Mouse (Mus musculus): Measurements from ENCODE around the gene Csrp3.

The Csrp3 gene

DNA sequence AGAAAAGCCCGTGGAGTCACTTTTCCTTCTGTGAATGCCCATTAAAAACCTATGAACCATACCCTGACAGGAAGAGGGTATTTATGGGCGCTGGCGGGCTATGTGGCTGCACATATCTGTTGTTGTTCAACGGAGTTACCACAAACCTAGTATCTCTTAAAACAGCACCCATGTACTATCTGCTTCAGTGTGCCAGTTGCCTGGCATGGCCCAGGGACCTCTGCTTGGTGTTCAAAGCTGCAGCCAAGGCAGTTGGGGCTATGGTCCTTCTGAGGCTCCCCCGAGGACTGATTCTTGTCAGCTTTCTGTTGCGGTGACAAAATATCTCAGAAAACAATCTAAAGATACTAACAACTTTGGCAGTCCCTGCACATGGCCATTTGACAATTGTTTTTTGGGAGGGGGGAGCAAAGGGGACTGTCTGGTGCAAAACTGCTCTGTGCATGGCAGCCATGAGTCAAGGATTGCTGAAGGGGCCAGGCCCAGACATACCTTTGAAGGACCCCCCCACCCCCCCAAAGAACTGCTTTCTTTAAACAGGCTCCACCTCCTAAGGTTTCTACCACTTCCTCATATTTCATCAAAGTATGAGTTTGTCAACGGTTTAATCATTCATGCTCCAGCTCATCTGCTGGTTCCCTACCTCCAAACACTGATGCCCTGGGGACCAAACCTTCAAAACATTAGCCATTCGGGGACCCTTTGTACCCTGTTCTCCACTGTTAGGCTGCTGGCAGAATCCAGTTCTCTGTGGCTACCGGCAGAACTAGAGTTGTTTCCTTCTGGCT, 17.0 kb upstream of the Csrp3 start:
- DNase-seq = no peak

DNA sequence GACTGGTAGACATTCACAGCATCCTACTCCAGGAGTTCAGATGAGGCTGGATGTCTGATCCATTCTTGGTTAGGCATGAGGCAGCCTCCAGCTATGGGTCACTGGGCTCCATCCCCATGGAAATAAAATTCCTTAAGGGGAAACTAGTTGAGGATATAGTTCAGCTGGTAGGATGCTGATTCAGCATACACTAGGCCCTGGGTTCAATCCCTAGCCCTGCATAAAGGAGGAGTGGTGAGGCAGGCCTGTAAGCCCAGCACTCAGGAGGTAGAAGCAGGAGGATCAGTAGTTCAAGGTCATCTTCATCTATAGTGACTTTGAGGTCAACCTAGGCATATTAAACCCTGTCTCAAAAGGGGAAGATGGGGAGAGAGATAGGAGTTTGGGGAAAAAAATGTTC, 16.4 kb upstream of the Csrp3 start:
- no peak for DNase-seq

DNA sequence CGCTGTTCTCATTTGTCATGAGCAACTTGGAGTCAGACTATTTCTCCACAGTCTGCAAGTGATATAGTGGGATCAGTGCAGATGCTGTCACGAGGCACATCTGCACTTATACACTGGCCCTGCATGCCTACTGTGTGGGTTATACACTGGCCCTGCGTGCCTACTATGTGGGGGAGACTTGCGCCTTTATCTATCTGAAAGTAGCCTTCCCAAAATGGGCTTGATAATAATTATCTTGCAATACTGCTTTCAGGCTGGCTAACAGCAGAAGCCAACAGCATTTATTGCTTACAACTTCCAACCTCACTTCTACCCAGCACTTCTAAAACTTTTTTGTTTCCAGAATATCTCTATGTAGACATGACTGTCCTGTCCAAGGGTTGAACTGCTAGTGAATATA, 14.0 kb upstream of the Csrp3 start:
- DNase-seq = no peak

DNA sequence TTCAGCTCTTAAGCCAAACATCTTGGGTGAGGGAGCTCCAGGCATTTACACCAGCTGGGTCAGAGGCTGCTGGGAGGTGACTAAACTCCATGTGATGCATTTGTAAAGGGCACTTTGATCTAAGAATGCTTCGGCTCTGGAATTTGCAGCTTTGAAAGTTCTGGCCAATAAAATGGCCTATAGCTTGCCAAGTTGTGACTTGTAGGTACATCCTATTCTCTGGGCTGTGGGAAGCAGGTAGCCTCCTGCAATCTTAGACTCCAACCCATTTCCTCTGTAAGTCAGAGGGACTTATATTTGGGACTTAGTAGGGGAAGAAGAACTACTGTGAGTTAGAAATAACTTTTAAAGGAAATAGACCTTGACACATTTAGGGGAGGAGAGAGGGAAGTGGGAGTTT, 13.1 kb upstream of the Csrp3 start:
- no peak for DNase-seq

DNA sequence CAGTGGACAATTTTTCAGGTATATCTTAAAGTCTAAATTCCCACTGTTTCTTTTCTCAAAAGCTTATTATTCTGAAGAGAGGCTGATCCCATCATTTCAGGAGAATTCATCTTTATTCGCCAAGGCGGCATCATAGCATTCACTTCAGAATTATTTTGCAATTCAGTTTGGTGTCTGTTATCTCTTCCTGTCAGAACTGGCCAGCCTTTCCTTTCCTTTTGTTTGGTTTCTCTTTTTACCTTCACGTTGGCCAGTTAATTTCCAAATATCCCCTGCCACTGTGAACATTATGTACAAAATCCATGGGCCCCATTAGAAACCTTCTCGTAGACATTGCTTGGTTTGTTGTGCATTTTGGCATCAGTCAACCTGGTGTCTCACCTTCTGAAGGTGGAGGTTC, 11.5 kb upstream of the Csrp3 start:
- no peak for DNase-seq

DNA sequence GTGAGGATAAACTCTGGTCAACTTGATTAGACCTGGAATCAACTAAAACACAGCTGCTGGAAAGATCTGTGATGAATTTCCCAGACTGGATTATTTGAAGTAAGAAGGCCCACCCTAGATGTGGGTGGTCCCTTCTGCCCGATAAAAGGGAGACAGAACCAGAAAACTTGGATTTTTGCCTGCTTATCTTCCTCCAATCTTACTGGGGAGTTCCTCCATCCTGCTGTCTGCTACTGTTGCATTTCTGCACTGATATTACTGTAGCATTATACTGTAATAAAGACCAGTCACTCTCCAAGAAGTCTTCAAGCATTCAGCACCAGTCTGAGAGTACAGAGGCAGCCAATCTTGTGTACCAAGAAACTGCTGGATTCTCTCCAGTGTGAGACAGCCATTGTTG, 10.4 kb upstream of the Csrp3 start:
- DNase-seq = no peak

DNA sequence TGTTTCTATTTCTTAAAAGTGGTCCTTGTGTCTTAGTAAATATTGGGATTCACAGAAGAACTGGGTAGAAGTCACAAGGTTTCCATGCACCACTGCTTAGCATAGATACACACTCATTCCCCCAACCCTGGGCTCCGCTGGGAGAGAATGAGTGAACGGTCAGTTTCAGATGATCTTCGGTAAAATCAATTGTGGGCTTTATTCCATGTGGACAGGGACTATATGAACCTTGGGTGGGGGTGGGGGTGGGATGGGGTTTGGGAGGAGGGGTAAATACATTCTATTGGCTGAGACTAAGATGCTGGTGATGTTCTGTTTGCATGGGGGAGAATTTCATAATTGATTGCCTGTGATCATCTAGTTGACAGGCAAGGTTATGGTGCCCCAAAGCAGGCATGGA, 7.6 kb upstream of the Csrp3 start:
- no peak for DNase-seq

DNA sequence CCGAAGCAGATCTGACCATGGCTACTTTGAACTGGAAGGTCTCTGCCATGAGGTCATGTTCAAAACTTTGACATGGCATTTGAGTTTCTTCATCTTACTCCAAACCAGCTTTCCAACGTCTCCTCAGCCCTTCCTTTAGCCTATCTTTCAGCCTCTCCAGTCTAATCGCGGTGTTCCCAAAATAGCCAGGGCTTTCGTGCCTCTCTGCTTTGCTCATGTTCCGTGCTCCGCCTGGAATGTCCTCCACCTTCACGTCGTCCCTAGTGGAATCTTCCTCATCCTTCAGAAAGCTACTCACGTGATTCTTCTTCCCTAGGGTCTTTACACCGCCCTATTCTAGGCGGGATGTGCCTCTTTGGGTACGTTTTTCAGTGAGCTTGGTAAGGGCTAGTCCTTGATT, 5.7 kb upstream of the Csrp3 start:
- no peak for DNase-seq

DNA sequence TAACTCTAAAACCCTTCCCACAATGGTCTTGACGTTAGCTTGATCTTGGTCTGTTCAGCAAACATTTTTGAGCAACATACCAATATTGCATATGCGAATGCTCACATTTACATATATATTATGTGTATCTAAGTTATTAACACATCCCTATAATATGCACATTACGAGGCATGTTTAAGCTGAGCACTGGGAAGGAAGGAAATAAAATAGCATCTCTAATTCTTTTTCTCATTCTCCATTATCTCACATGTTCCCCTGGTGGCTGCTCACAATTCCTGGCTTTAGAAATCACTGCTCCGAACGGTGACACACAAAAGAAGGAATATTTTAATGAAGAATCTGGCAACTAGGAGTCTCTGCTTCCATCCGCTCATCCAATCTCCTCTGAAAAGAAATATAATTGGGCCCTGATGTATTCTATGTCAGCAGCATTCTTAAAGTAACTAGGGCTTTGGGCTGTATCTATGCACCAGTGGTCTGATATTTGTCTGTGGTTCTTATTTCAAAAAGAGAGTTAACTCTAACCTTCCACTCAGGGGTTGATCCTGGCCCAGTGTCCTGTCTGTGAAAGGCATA, 3.8 kb upstream of the Csrp3 start:
- DNase-seq = no peak

DNA sequence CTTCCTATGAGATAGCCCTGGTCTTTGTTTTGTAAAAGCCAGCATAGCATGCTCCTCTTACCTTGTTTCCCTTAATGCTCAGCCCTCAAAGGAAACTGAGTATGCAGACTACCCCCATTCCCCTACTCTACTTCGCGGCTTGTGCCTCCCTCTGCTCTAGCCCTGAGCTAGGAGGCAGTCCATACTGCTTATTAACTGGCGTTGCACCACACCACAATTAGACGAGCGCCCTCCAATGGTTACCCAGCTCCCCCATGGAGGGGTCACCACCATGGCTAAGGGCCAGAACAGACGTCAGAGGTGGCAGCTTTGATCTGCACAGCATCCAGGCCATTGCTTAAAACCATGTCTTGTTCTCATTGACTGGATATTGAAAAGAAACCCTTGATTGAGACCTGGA, 1.1 kb downstream of the Csrp3 start:
- DNase-seq = no peak

DNA sequence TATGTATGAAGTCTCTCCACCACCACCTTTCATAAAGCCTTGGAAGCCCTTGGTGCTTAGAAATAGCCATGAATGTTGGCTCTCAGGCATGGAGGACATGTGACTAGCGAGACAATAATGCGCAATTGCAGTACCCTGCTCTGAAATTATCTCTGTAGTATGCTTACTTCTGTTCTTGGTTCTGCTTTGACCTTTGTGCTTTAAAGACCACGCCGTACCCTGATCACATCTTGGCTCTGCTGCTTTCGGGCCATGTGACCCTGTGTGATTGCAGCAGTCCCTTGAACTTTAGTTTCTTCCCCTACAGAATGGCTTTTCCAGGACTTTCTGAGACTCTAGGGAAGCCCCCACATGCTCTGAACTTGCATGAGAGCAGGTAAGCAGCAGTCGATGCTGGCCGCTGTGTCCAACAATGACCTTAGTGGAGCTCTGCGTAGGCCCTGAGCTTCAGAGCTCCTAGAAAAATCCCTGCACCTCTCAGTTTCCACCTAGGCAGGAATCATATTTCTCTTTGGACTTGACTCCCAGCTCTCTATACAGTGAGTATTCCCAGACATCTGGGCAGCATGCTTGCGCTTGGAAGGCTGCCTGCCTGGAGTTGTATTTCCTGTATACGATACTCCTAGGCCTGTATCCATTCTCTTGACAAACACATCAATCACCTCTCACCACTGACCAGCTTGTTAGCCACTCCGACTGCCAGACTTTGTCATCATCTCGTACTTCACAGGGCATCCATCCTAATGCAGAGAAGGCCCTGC, 2.4 kb downstream of the Csrp3 start:
- no peak for DNase-seq

DNA sequence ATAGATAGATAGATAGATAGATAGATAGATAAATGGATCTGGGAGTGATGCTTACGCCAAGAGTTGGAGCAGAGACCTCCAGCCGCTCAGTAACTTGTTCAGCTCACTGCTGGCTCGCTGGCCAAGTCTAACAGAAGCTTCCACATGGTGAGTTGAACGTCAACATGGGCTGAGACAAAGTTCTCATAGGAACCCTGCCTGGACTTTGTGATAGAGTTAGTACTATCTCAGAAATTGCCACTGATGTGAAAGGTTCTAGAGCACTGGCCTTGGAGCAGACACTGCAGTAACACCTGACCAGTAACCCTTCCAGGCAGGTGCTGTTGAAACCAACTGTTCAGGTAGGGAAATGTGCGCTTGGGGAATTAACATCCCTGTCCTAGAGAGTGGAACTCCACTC, 4.3 kb downstream of the Csrp3 start:
- no peak for DNase-seq

DNA sequence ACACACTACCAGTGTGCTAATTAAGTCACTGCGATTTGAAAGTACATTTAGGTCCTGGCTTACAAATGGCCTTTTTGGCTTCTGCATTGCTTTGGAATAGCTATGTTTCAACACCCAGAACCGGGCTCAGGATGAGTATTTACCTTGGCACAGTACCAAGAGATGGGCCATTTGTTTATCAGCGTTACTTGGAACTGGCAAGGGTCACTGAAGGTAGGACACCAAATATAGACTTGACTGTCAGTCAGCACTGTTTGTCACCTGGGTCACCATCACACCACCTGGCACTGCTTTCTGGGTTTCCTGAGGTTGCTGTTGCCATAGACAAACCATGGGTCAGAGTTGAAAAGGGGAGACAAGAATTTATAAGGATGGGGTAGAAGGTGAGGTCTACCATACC, 5.5 kb downstream of the Csrp3 start:
- DNase-seq = no peak

DNA sequence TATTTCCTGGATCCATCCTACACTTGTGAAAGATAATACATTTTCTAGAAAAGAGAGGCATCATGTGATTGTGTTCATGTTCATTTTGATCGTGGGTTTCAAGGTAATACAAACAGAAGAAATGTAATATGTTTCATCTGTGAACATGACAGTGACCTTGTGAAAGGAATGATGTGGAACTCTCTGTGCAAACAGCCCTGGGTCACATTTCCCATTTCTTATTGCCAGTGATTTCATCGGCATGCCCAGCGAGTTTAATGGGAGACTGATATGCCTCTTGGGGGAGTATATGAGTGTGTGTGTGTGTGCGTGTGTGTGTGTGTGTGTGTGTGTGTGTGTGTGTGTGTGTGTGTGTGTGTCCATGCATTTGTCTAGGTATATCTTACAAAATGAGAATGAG, 6.3 kb downstream of the Csrp3 start:
- no peak for DNase-seq

DNA sequence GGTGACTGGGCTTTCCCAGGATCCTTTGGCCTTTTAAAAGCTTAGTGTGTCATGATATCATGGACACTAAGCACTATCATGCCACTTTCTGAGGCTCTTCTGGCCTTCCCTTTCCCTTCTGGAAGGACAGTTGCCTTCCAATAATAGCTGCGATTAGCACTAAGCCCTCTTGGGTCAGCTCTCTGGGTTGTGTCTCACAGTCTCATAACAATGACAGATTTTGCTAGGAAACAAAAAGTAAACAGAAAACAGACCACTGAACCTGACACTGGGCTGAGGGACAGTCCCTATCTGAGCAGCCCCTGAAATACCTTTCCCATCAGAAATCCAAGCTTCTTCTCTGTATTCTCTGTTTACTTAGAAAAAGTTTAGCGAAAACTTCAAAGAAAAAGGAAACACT, 7.3 kb downstream of the Csrp3 start:
- no peak for DNase-seq

DNA sequence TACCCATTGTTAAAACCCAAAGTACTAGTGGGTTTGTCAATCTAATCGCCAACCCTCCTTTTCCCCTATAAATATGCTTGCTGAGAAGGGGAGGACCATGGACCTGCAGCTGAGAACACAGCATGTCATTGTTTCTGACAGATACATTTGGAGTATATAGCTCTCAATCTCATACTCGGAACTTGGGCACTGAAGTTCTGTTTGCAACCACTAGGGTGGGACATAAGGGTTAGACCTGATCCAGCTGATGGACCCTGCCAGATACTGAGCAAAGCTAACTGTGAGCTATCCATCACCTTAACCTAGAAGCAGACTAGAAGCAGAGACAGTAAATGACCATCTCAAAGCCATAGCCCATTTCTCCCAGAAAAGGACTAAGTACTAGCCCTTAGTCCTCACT, 9.4 kb downstream of the Csrp3 start:
- DNase-seq = no peak

DNA sequence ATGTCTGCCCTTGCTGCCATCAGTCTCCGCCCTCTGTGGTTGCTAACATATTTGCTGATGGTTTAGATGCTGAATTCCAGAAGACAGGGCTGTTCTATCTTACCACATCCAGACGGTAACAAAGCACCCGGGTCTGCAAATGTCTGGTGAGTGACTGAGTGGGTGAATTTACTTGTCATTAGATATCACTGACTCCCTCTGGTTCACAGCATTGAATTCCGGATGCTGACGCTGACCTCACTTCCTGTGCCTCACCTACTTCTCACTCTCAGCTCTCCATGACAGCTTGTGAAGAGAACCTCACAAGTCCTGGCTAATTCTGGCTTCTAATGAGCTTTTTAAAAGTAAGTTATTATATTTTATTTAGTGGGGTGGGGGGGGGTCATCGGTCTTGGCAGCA, 10.9 kb downstream of the Csrp3 start:
- DNase-seq = no peak

DNA sequence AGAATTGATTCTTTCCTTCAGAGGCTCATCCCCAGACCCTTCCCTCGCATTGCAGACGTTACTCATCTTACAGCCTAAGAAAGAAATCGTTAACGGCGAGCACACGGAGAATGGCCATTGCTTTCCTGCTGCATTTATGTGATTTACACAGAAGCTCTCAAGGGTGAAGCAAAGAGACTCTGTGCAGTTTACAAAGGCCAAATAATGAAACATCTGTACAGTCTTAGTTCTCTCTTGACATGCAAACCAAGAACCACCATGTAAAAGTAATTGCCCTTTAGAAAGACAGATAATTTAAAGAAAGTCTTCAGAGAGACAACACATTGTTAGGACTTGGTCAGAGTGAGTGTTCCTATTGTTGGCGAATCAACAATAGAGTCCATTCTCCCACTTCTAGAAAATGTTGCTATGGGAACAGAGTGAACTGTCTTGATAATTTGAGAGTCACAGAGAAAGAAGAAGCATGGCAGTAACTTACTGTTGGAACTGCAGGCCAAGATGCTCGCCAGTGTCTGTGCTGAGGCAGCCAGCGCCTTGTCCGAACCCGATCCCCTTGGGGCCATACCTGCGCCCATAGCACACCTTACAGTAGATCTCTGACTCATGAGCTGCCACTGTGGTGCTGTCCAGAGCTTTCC, 12.7 kb downstream of the Csrp3 start:
- no peak for DNase-seq

DNA sequence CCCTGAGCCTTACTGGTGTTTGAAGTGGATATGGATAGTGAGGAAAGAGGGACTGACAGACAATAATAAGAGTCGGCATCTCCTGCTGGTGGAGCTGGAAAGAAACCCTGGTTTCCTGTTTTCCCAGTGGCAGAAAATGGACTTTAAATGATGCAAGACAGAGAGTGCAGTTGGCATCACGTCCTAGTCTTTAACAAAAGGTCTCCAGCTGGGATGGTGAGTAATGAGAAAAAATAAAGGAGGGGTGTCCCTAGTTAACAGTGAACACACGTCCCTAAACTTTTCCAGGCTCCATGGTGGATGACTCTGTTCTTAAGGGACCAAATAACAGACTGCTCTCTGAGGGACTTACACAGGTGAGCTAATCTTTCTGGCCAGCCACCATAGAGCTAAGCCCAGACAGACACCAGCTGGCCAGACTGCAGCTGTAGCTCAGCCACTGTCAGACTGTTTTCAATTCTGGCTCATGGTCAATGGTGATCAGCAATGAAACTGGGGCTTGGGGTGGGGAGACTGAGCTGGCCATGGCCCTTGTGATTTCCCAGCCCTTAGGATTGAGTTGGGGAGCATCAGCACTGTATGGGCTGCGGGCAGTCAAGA, 13.4 kb downstream of the Csrp3 start:
- DNase-seq = no peak

DNA sequence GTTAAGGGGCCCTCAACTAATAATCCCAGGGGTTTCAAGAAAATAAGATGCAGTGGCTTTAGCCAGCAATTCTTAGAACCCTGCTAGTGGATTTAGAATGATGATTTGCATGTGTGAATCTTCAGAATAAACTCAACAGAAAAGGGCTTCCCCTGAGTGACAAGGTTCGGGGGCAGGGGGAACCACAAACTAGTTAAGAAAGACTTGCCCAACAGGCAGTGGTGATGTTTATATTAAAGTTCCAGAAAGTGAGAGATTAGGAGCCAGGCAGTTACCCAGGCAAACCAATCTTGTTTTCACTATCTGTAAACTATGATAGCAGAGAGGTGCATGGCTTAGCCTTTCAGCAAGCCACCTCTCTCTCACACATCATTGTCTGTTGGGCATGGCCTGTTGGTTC, 15.1 kb downstream of the Csrp3 start:
- DNase-seq = no peak

DNA sequence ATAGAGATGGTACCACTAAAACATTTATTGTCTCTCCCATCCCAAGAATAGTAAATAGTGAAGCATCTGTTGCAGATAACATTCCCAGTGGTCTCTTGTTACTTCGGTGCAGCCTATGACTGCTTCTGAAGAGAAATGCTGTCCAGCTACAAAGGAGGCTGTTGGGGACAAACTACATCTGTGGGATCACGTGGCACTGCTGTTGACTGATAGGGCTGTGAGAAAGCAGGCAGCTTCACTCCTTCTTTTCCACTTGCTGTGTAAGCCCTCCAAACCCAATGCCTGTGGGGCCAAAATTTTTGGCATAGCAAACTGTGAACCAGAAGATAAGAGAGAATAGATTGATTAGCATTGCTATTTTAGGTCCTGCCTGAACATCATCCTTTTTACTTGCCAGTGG, 17.4 kb downstream of the Csrp3 start:
- DNase-seq = no peak

DNA sequence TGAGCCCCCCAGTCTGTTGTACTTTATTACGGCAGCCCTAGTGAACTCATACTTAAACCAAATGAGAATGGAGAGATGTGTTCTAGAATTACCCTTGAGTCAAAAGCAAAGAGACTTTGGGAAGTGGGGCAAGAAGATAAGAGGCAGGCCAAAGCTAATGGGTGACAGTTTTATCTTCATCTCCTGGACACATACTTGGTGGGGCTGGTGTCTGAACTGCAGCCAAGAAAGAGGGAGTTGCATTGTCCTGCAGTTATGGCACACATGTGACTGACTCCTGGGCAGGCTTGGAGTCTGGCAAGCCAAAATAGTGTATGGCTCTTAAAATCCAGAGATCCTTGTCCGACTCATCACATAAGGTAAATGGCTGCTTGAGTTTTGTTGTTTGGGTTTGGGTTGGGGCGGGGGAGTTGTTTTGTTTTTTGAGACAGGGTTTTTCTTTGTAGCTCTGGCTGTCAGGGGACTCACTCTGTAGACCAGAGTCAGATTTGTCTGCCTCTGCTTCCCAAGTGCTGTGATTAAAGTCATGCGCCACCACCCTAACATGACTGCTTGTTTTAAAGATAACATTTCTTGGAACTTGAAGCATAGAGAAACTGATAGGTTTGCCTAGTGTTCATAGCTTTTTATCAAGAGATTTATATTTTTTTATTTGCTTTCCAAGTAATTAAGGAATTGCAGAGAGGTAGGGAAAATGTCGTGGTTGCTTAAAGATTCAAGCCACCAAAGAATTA, 18.5 kb downstream of the Csrp3 start:
- DNase-seq = no peak

DNA sequence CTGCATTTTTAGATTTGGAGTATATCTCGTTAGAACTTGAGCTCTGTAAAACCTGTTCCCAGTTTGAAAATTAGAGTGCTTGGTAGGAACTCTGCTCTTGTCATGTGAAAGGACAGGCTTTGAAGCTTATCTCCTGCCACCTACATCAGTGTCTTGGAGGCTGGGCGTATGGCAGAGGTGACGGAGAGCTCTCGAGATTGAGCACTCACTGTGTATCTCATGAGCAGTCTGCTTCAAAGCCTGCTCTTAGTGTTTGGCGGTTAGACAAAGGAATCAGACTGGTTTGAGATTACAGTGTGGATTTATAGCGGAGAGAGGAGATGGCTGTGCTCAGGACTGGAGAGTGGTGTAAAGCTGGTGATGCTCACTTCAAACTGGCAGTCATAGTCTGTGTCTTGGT, 22.7 kb downstream of the Csrp3 start:
- no peak for DNase-seq

All from kidney, postnatal 10 days (tissue).